Mouse (Mus musculus) heart, adult 2 months (tissue): ENCODE results near the gene Liph. TPM values are rescaled to one million over a fixed set of nuclear protein-coding genes. Genes with fewer than 3 reads are reported as not detected.

Experiments used
- DNase-seq, 2 experiments: peaks; one replicate each; pipeline ENCODE4 v3.0.0; 2021
- H3K27ac ChIP-seq: fragments of 200-600 bp; 2 replicates; pipeline ENCODE4 v1.8.1; 2022
- H3K27me3 ChIP-seq: fragments of 200-500 bp; 2 replicates; pipeline ENCODE4 v1.6.1; 2012; ENCODE audit warnings: mild to moderate bottlenecking, low read length, inconsistent platforms, mixed read lengths; ENCODE audit not compliant: control insufficient read depth, insufficient read depth
- H3K36me3 ChIP-seq: fragments of 200-500 bp; 2 replicates; pipeline ENCODE4 v1.6.1; 2012; ENCODE audit warnings: low read length, inconsistent platforms; ENCODE audit not compliant: control insufficient read depth, insufficient read depth
- H3K4me1 ChIP-seq: fragments of 200-500 bp; 2 replicates; pipeline ENCODE4 v1.6.1; 2011; ENCODE audit warnings: low read length; ENCODE audit not compliant: control insufficient read depth, insufficient read depth
- H3K4me3 ChIP-seq: fragments of 200-600 bp; 2 replicates; pipeline ENCODE4 v1.8.1; 2022
- H3K79me2 ChIP-seq: fragments of 200-500 bp; replicated peaks from 2 replicates; pipeline ENCODE4 v1.6.1; 2012; ENCODE audit warnings: mild to moderate bottlenecking, inconsistent platforms, low read length, moderate library complexity, mixed read lengths; ENCODE audit not compliant: control insufficient read depth, insufficient read depth
- H3K9ac ChIP-seq: fragments of 200-500 bp; 2 replicates; pipeline ENCODE4 v1.6.1; 2012; ENCODE audit warnings: low read depth, mild to moderate bottlenecking, control low read depth, inconsistent platforms, low read length, mixed read lengths
- CTCF ChIP-seq: fragments of 200-600 bp; IDR thresholded peaks from 2 replicates; pipeline ENCODE4 v1.8.1; 2022; ENCODE audit warnings: antibody characterized with exemption, mild to moderate bottlenecking, moderate library complexity
- EP300 ChIP-seq: fragments of 200-500 bp; IDR thresholded peaks from 2 replicates; pipeline ENCODE4 v1.6.1; 2011; ENCODE audit warnings: low read depth, low read length, control low read depth; ENCODE audit not compliant: insufficient read depth
- POLR2A ChIP-seq: fragments of 200-500 bp; IDR thresholded peaks from 2 replicates; pipeline ENCODE4 v1.6.1; 2011; ENCODE audit warnings: mild to moderate bottlenecking, low read depth, low read length, control low read depth; ENCODE audit not compliant: insufficient read depth
- WGBS: fragments of 180-500 bp; shearing (Covaris S2); methylation state at CpG from one replicate; pipeline ENCODE4 v1.1.7; 2018; 5-methylcytosine and 5-hydroxymethylcytosine counted together
- intact Hi-C: fragments of 180-260 bp; cut with DNase I; formaldehyde crosslinking; loops from one replicate; pipeline ENCODE4 v1.15.1; 2025
- long read RNA-seq: library from polyadenylated mRNA; stranded (forward); transcript quantifications from one replicate; pipeline ENCODE4 v2.0.0, GENCODE M21; 2021
- polyA plus RNA-seq: library from polyadenylated mRNA; depleted of rRNA; stranded (reverse); fragments of >200 nt; gene quantifications from 2 replicates; pipeline ENCODE4 v1.2.3, GENCODE M21; 2012; rRNA removed
- total RNA-seq, 2 experiments: library from RNA; stranded (reverse); gene quantifications; 2 replicates each; pipeline ENCODE4 v1.2.3; 2021

The Liph gene
- total RNA-seq (not detected), polyA plus RNA-seq (0.09 and 0.20 TPM in 2 replicates)
- long read RNA-seq, result 0 reads

DNA sequence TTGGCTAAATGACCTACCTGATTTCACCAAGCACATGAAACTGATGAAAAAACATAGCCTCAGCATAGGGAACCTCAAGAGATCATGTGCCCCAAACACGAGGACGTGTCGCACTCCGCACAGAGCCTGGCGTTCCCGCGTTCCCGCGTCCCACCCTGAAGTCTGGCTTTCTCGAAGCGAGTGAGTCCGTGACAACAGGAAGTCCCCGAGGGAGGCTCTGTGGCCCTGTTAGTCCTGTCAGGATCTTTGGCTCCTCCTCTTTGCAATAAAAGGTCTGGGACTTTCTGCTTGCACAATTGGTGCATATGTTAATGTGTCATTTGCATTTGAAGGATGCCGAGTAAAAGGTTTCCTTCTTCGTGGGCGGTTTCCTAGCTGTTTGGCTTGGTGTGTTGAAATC, at the start of gene Liph:
Gene Liph (minus strand): TSS at position 360 of the 400 bp plus-strand sequence.
- Histone ChIP-seq H3K4me1 (no peaks in the 10 kb centered on the region), H3K36me3 (no peaks in the 10 kb centered on the region), H3K79me2 (no peaks in the 10 kb centered on the region), H3K27ac (no peak within 1 kb of the TSS), H3K4me3 (no peak within 1 kb of the TSS), H3K27me3 (no peaks in the 10 kb centered on the region), H3K9ac (no peak within 1 kb of the TSS)
- intact Hi-C loops, result no loop called here
- DNase-seq, result no peak
- 12% methylated on average over 16 of the region's 16 CpGs for WGBS
- TF ChIP-seq EP300, result no peak
- no peak for TF ChIP-seq CTCF
- TF ChIP-seq POLR2A, result no peak

DNA sequence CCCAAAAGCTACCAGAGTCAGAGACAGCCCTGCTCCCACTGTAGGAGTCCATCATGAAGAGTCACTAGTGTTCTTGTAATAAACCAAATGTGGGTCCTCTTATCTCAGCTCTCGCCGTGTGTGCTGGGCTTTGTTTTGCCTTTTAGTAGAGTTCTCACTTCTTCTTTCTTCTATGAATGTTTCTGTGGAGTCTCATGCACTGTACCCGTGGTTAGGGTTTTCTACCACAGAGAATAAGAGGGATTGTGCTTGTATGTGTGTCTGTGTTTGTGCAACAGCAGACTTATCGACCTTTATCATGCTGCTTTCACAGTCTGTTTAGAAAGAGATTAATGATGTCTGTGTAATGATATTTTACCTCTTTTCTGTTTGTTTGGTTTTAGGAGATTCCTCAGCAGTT, 48.4 kb upstream of the Liph start:
- intact Hi-C loops, result no loop called here
- H3K4me1 ChIP-seq, result no peaks in the 10 kb centered on the region
- no peak overlapping the region for H3K4me3 ChIP-seq
- no peak overlapping the region for H3K9ac ChIP-seq
- H3K27me3 ChIP-seq, result no peaks in the 10 kb centered on the region
- no peak for TF ChIP-seq POLR2A
- no peak for TF ChIP-seq EP300
- TF ChIP-seq CTCF, result no peak
- no peaks in the 10 kb centered on the region; the same call in 1 of the 2 replicates for H3K36me3 ChIP-seq
- DNase-seq, result no peak
- H3K27ac ChIP-seq, result no peak overlapping the region
- 78% methylated on average over 4 of the region's 4 CpGs for WGBS
- H3K79me2 ChIP-seq, result no peaks in the 10 kb centered on the region

DNA sequence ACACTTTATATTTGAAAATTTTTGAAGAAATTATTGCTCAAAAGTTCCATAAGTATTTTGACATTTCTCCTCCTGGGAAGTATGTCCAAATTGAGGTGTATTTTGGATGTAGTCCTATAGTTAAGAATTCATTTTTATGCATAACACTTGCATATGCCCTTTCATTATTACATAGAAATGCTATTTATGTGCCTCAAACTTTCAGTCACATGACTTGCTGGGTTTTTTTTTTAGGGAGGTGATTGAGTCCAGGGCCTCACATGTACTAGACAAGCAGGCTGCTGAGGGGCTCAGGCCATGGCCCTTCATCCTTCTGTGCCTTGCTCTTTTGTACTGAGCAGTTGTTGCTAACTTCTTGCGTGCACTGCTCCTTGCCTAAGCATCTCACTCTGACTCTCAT, 44.5 kb upstream of the Liph start:
- Histone ChIP-seq H3K4me1 (no peaks in the 10 kb centered on the region), H3K9ac (no peak overlapping the region), H3K36me3 (no peaks in the 10 kb centered on the region; the same call in 1 of the 2 replicates), H3K79me2 (no peaks in the 10 kb centered on the region), H3K27ac (no peak overlapping the region), H3K27me3 (no peaks in the 10 kb centered on the region), H3K4me3 (no peak overlapping the region)
- no peak for DNase-seq
- TF ChIP-seq POLR2A (no peak), CTCF (no peak), EP300 (no peak)
- intact Hi-C loops, result no loop called here
- 92% methylated on average over 1 of the region's 1 CpGs for WGBS

DNA sequence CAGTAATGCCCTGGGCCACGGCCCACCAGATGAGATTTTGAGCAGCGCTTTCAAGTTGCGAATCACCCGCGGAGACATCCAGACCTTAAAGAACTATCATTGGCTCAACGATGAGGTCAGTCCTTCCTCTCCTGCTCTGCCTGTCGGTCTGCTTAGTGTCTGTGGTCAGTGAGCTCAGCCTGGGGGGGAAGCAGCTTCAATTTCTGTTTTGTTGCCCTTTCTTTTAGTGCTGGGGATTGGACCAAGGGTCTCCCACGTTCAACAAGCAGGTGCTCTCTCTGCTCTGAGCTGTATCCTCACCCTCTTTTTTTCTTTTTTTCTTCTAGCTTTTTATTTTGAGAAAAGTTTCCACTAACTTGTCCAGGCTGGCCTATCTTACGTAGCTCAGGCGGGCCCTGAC, 43.1 kb upstream of the Liph start:
- no peak for DNase-seq
- H3K4me3 ChIP-seq, result no peak overlapping the region
- no peaks in the 10 kb centered on the region for H3K79me2 ChIP-seq
- H3K27ac ChIP-seq, result no peak overlapping the region
- 78% methylated on average over 10 of the region's 10 CpGs for WGBS
- intact Hi-C loops, result no loop called here
- no peaks in the 10 kb centered on the region for H3K36me3 ChIP-seq
- no peaks in the 10 kb centered on the region for H3K27me3 ChIP-seq
- no peak for TF ChIP-seq EP300
- H3K4me1 ChIP-seq, result no peaks in the 10 kb centered on the region
- H3K9ac ChIP-seq, result no peak overlapping the region

DNA sequence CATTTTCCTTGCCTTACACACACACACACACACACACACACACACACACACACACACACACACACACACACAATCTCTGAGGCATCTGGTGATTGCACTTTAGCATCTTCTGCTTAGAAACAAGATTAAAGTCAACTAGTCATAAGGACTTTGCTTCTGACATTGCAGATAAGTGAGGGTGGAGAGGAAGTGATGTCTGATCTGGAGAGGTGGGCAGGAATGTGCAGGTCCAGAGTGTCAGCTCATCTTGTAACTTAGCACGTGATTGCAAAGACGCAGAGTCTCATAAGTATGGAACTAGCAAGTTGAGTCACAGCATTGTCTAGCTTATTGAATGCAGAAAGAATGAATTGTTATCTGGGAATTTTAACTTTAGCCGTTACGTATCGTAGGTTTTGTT, 32.0 kb upstream of the Liph start:
- Histone ChIP-seq H3K36me3 (no peaks in the 10 kb centered on the region), H3K79me2 (no peaks in the 10 kb centered on the region), H3K27me3 (no peaks in the 10 kb centered on the region), H3K27ac (no peak overlapping the region), H3K4me1 (no peaks in the 10 kb centered on the region), H3K9ac (no peak overlapping the region), H3K4me3 (no peak overlapping the region)
- intact Hi-C loops, result no loop called here
- WGBS, result 75% methylated on average over 5 of the region's 5 CpGs
- no peak for DNase-seq
- TF ChIP-seq CTCF (no peak), POLR2A (no peak), EP300 (no peak)

DNA sequence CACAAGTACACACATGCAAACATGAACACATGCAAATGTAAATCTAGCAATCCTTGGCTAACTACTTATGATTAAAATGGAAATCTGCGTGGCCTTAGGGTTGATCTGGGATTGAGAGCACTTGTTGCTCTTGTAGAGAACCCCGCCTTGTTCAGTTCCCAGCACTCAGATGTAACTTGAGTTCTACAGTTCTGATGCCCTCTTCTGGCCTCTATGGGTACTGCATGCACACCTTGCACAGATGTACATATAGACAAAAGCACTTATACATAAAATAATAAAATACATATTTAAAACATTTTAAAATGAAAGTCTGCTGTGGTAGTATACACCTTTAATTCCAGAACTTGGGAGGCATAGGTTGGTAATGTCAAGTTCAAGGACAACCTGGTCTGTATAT, 26.7 kb upstream of the Liph start:
- intact Hi-C loops, result no loop called here
- Histone ChIP-seq H3K9ac (no peak overlapping the region), H3K4me1 (no peaks in the 10 kb centered on the region), H3K79me2 (no peaks in the 10 kb centered on the region), H3K27ac (no peak overlapping the region), H3K27me3 (no peaks in the 10 kb centered on the region), H3K36me3 (no peaks in the 10 kb centered on the region), H3K4me3 (no peak overlapping the region)
- WGBS, result 97% methylated on average over 2 of the region's 2 CpGs
- TF ChIP-seq CTCF (peak; percentile 74), EP300 (no peak), POLR2A (no peak)
- no peak for DNase-seq
